Mouse (Mus musculus) CH12.LX (cell line): ENCODE measurements around the gene Emc10. TPM values are rescaled to one million over a fixed set of nuclear protein-coding genes. Genes with fewer than 3 reads are reported as not detected.

ENCODE experiments used
- DNase-seq: peaks from one replicate; pipeline ENCODE4 v3.0.0-alpha.2; 2013; ENCODE audit errors: extremely low read depth
- H3K27ac ChIP-seq: 2 replicates; pipeline ENCODE4 v1.5.1; 2012; ENCODE audit warnings: low read depth, mild to moderate bottlenecking, control low read depth, moderate library complexity; ENCODE audit not compliant: insufficient read depth
- H3K27me3 ChIP-seq: replicated peaks from 2 replicates; pipeline ENCODE3; 2012; ENCODE audit warnings: inconsistent platforms
- H3K36me3 ChIP-seq, 2 experiments: replicated peaks in 1 of 2; 2 replicates each; pipeline versions ENCODE3 to v1.6.1; 2012; ENCODE audit warnings: inconsistent platforms in 1 of 2, low read length in 1 of 2, mild to moderate bottlenecking in 1 of 2, mixed read lengths in 1 of 2, moderate library complexity in 1 of 2; ENCODE audit not compliant: control insufficient read depth in 1 of 2, insufficient read depth in 1 of 2
- H3K4me1 ChIP-seq, 2 experiments: 2 replicates each; pipeline ENCODE4 v1.6.1; 2012; ENCODE audit warnings: inconsistent platforms in 1 of 2, moderate library complexity in 1 of 2; ENCODE audit not compliant: insufficient read depth in 2 of 2, control insufficient read depth in 1 of 2
- H3K4me2 ChIP-seq: 2 replicates; pipeline ENCODE4 v1.6.1; 2012; ENCODE audit warnings: low read depth, mild to moderate bottlenecking, control low read depth; ENCODE audit not compliant: poor library complexity, insufficient read depth, severe bottlenecking
- H3K4me3 ChIP-seq, 3 experiments: fragments of 150-350 bp in 1 of 3; sonication (generic) in 1 of 3; replicated peaks in 1 of 3; 2 replicates each; pipeline versions ENCODE3 to v1.5.1; 2011 to 2012; ENCODE audit warnings: low read depth in 2 of 3, low read length in 2 of 3, mild to moderate bottlenecking in 2 of 3, moderate library complexity in 2 of 3, control low read depth in 1 of 3, improper control_type of control experiment in 1 of 3, inconsistent platforms in 1 of 3, mixed read lengths in 1 of 3; ENCODE audit not compliant: poor library complexity in 1 of 3
- H3K79me2 ChIP-seq: replicated peaks from 2 replicates; pipeline ENCODE4 v1.6.1; 2012; ENCODE audit warnings: mild to moderate bottlenecking, moderate library complexity; ENCODE audit not compliant: control insufficient read depth, poor library complexity, insufficient read depth, severe bottlenecking; ENCODE audit errors: extremely low read depth
- H3K9ac ChIP-seq: 2 replicates; pipeline ENCODE4 v1.6.1; 2012; ENCODE audit warnings: low read depth, mild to moderate bottlenecking, control low read depth, moderate library complexity; ENCODE audit not compliant: insufficient read depth
- H3K9me3 ChIP-seq: replicated peaks from 2 replicates; pipeline ENCODE3; 2012; ENCODE audit warnings: low read length, inconsistent platforms, mixed read lengths
- CHD2 ChIP-seq: IDR thresholded peaks from 2 replicates; pipeline ENCODE4 v1.6.1; 2011; ENCODE audit warnings: low read length, improper control_type of control experiment
- HCFC1 ChIP-seq: IDR thresholded peaks from 2 replicates; pipeline ENCODE4 v1.6.1; 2012; ENCODE audit warnings: low read depth, mild to moderate bottlenecking, inconsistent platforms, low read length, improper control_type of control experiment
- JUN ChIP-seq: IDR thresholded peaks from 2 replicates; pipeline ENCODE4 v1.6.1; 2011; ENCODE audit warnings: low read depth, mild to moderate bottlenecking, low read length, improper control_type of control experiment, moderate library complexity; ENCODE audit not compliant: insufficient read depth
- KAT2A ChIP-seq: IDR thresholded peaks from 2 replicates; pipeline ENCODE4 v1.6.1; 2012; ENCODE audit warnings: low read length, improper control_type of control experiment, inconsistent platforms; ENCODE audit not compliant: insufficient replicate concordance
- MEF2A ChIP-seq: IDR thresholded peaks from 2 replicates; pipeline ENCODE4 v1.6.1; 2014; ENCODE audit warnings: low read depth, mild to moderate bottlenecking, inconsistent platforms, low read length, improper control_type of control experiment, borderline replicate concordance
- POLR2AphosphoS2 ChIP-seq: IDR thresholded peaks from 2 replicates; pipeline ENCODE4 v1.6.1; 2011; ENCODE audit warnings: low read depth, low read length, improper control_type of control experiment
- RAD21 ChIP-seq: IDR thresholded peaks from 2 replicates; pipeline ENCODE4 v1.6.1; 2011; ENCODE audit warnings: low read depth, mild to moderate bottlenecking, low read length, improper control_type of control experiment, moderate library complexity
- SIN3A ChIP-seq: IDR thresholded peaks from 2 replicates; pipeline ENCODE4 v1.6.1; 2012; ENCODE audit warnings: low read length, improper control_type of control experiment, inconsistent platforms
- TCF12 ChIP-seq: IDR thresholded peaks from 2 replicates; pipeline ENCODE4 v1.6.1; 2014; ENCODE audit warnings: low read depth, mild to moderate bottlenecking, inconsistent platforms, low read length, improper control_type of control experiment
- UBTF ChIP-seq: IDR thresholded peaks from 2 replicates; pipeline ENCODE4 v1.6.1; 2012; ENCODE audit warnings: low read depth, mild to moderate bottlenecking, inconsistent platforms, low read length, improper control_type of control experiment, moderate library complexity
- ZC3H11A ChIP-seq: IDR thresholded peaks from 2 replicates; pipeline ENCODE4 v1.6.1; 2012; ENCODE audit warnings: low read depth, mild to moderate bottlenecking, inconsistent platforms, low read length, improper control_type of control experiment
- ZKSCAN1 ChIP-seq: IDR thresholded peaks from 2 replicates; pipeline ENCODE4 v1.6.1; 2012; ENCODE audit warnings: low read depth, inconsistent platforms, low read length, improper control_type of control experiment, borderline replicate concordance
- ZMIZ1 ChIP-seq: IDR thresholded peaks from 2 replicates; pipeline ENCODE4 v1.6.1; 2012; ENCODE audit warnings: low read depth, mild to moderate bottlenecking, inconsistent platforms, low read length, improper control_type of control experiment
- ZNF384 ChIP-seq: IDR thresholded peaks from 2 replicates; pipeline ENCODE4 v1.6.1; 2012; ENCODE audit warnings: low read depth, low read length, improper control_type of control experiment, inconsistent platforms
- dilution Hi-C: fragments of 300-500 bp; cut with MboI; formaldehyde crosslinking; loops from 2 replicates; pipeline ENCODE4 v1.14.3; 2020; ENCODE audit warnings: low sequenced_read_pairs; ENCODE audit not compliant: extremely low pct_unique_long_range_greater_than_20kb, extremely low pct_ligation_motif_present
- in situ Hi-C: fragments of 300-500 bp; cut with MboI; formaldehyde crosslinking; loops from 3 replicates; pipeline ENCODE4 v1.14.3; 2019; ENCODE audit warnings: low sequenced_read_pairs, low pct_ligation_motif_present, low pct_unique_long_range_greater_than_20kb, mixed read lengths
- polyA plus RNA-seq: library from polyadenylated mRNA; unstranded; fragments of >175 nt; gene quantifications from 2 replicates; pipeline ENCODE4 v1.2.1, GENCODE M21; 2012; ENCODE audit warnings: low read depth; ENCODE audit not compliant: insufficient read length
- total RNA-seq, 2 experiments: library from RNA; depleted of rRNA; stranded (reverse); fragments of 300-350 nt in 1 of 2; fragments of >200 nt in 1 of 2; gene quantifications; 2 replicates each; pipeline ENCODE4 v1.2.3; 2012 to 2014

Gene Emc10
- total and polyA plus RNA-seq, 3 experiments: 14.4 to 49.1 (median 32.4) TPM

DNA sequence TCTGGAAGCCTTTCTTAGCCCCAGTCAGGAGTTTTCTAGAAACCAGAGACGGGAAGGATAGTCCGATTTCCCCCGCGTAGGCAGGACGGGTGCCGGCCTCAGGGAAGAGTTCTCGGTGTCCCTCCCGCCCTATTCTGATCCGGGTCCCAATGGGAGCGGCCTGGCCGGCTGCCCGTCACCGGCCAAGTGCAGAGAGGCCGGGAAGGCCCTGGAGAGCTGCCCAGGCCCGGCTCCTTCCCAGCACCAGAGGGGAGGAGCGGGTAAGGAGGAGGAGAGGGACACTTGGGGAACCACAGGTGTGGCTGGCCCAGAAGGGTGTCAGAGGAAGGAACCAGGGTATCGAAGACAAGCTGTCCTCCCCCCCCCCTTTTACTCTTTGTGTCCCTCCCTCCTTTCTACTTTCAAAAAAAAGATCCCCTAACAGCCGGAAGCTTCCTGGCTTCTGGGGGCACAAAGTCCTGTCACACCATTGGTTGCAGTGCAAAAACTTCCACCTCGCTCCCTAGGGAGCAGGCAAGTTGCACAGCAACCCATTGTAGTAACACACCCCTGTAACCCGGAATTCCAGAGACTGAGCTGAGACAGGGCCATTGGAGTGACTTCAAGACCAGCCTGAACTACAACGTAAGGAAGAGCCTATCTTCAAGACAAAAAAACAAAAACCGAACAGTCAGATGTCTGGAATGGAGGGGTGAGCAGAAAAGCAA lies 28.9 kb upstream of the Emc10 start:
- TF ChIP-seq MEF2A: no peak
- peak; percentile 87 for TF ChIP-seq POLR2AphosphoS2
- no peak for TF ChIP-seq RAD21
- no peak for TF ChIP-seq ZKSCAN1
- TF ChIP-seq ZC3H11A: no peak
- no peak for TF ChIP-seq SIN3A
- peak; percentile 65 for TF ChIP-seq ZMIZ1
- TF ChIP-seq UBTF: no peak
- TF ChIP-seq JUN: no peak
- no peak for TF ChIP-seq KAT2A
- no peak for TF ChIP-seq TCF12
- TF ChIP-seq ZNF384: peak; percentile 66
- peak; percentile 52; the same call in 1 of the 2 replicates for TF ChIP-seq CHD2
- TF ChIP-seq, all 38 proteins: peak for 4
- in situ Hi-C loops (no loop called here), dilution Hi-C loops (no loop called here)
- Histone ChIP-seq H3K36me3 (peaks cover 16 to 53% of the 10 kb centered on the region in 2 experiments), H3K27ac (no peak overlapping the region), H3K9ac (no peak overlapping the region), H3K9me3 (no peaks in the 10 kb centered on the region), H3K79me2 (peaks cover 8% of the 10 kb centered on the region), H3K27me3 (no peaks in the 10 kb centered on the region), H3K4me1 (peaks cover 24 to 57% of the 10 kb centered on the region in 2 experiments), H3K4me3 (no peak overlapping the region), H3K4me2 (no peak overlapping the region)
- peak; percentile 42 for DNase-seq

DNA sequence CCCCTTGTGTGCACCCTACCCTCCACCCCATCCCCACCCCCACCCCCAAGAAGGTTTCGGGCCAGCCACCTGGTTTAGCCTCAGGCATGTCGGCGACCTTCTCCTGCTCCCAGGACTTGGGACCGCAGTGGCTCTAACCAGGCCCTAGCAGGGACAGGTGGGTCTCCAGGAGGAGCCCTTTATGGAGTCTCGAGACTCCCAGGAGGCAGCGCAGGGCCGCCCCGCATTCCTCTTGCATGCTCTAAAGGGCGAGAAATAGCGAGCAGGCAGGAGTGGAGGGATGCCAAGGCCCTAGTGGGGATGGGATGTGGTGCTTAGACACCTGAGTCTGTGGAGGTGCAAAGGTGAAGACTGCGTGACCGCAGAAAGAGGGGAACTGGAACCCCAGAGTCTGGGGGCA lies 28.2 kb upstream of the Emc10 start, which contains the start of gene Mybpc2:
TSS of gene Mybpc2 (minus strand) at position 155 of the 400 bp plus-strand sequence.
- H3K4me2 ChIP-seq: no peak within 1 kb of the TSS
- TF ChIP-seq HCFC1 (no peak), ZKSCAN1 (no peak), POLR2AphosphoS2 (0 out of 2 replicates have a peak, but pooled peaks have one; percentile 7)
- TF ChIP-seq, all 38 proteins: peak for 1
- no peak within 1 kb of the TSS for H3K4me3 ChIP-seq
- H3K79me2 ChIP-seq: peaks cover under 1% of the 10 kb centered on the region; the same call in 1 of the 2 replicates
- H3K9me3 ChIP-seq: no peaks in the 10 kb centered on the region
- peaks cover 24 to 57% of the 10 kb centered on the region in 2 experiments for H3K4me1 ChIP-seq
- dilution Hi-C loops (no loop called here), in situ Hi-C loops (no loop called here)
- no peak for DNase-seq
- H3K27me3 ChIP-seq: no peaks in the 10 kb centered on the region
- peaks cover 16 to 50% of the 10 kb centered on the region in 2 experiments for H3K36me3 ChIP-seq
- no peak within 1 kb of the TSS for H3K27ac ChIP-seq
- no peak within 1 kb of the TSS for H3K9ac ChIP-seq
